Mouse (Mus musculus): ENCODE data around the gene Best3. TPM values are rescaled to one million over a fixed set of nuclear protein-coding genes. Genes with fewer than 3 reads are reported as not detected.

Best3 gene
- total and polyA plus RNA-seq, 2 experiments from 2014 or later: 0.11 TPM; not detected in 1

- Histone ChIP-seq H3K4me3 (ENCODE audit: low read depth, low read length) (peak within 1 kb of the TSS; percentile 86), H3K9me3 (ENCODE audit: low read length) (no peaks in the 10 kb centered on the region), H3K27me3 (ENCODE audit: insufficient read depth, low read length) (no peaks in the 10 kb centered on the region), H3K36me3 (ENCODE audit: insufficient read depth) (no peaks in the 10 kb centered on the region), H3K27ac (ENCODE audit: low read depth, low read length) (peak within 1 kb of the TSS; percentile 76), H3K4me2 (ENCODE audit: low read depth) (peak within 1 kb of the TSS; percentile 74), H3K4me1 (ENCODE audit: insufficient read depth) (peaks cover 8% of the 10 kb centered on the region), H3K9ac (peak within 1 kb of the TSS; percentile 62)
- DNase-seq (peak; percentile 97), ATAC-seq (peak; percentile 96)
- 1% methylated on average over 32 of the region's 103 CpGs for WGBS
- TF ChIP-seq CTCF (IDR thresholded peaks at IDR 0.05; ENCODE audit: low read depth): peak; percentile 87
Observed at GRCm38 (mm10) chr10:116950009-116950769, 35.9 kb upstream of the Best3 start, which contains the start of gene Rab3ip. Rab3ip (minus strand) TSS chr10:116950769.

- Histone ChIP-seq H3K4me1 (ENCODE audit: insufficient read depth) (peaks cover 8% of the 10 kb centered on the region), H3K9me3 (ENCODE audit: low read length) (no peaks in the 10 kb centered on the region), H3K36me3 (ENCODE audit: insufficient read depth) (no peaks in the 10 kb centered on the region), H3K9ac (no peak overlapping the region), H3K4me2 (ENCODE audit: low read depth) (peak overlapping the region; percentile 74), H3K27me3 (ENCODE audit: insufficient read depth, low read length) (no peaks in the 10 kb centered on the region), H3K27ac (ENCODE audit: low read depth, low read length) (no peak overlapping the region), H3K4me3 (ENCODE audit: low read depth, low read length) (peak overlapping the region; percentile 86)
- DNase-seq: no peak
- 33% methylated on average over 5 of the region's 5 CpGs for WGBS
- no peak for TF ChIP-seq CTCF (IDR thresholded peaks at IDR 0.05; ENCODE audit: low read depth)
- ATAC-seq: no peak
Observed at GRCm38 (mm10) chr10:116950886-116951285, 35.2 kb upstream of the Best3 start.

- Histone ChIP-seq H3K4me1 (ENCODE audit: insufficient read depth) (peaks cover 4% of the 10 kb centered on the region; the same call in 1 of the 2 replicates), H3K9ac (no peak overlapping the region), H3K4me3 (ENCODE audit: low read depth, low read length) (no peak overlapping the region), H3K36me3 (ENCODE audit: insufficient read depth) (no peaks in the 10 kb centered on the region), H3K9me3 (ENCODE audit: low read length) (no peaks in the 10 kb centered on the region), H3K4me2 (ENCODE audit: low read depth) (no peak overlapping the region), H3K27ac (ENCODE audit: low read depth, low read length) (no peak overlapping the region), H3K27me3 (ENCODE audit: insufficient read depth, low read length) (no peaks in the 10 kb centered on the region)
- TF ChIP-seq CTCF (IDR thresholded peaks at IDR 0.05; ENCODE audit: low read depth): no peak
- WGBS: 95% methylated on average over 6 of the region's 6 CpGs
- no peak for ATAC-seq
- no peak for DNase-seq
Observed at GRCm38 (mm10) chr10:116955191-116955590, 30.9 kb upstream of the Best3 start.

- no peak overlapping the region for H3K4me3 ChIP-seq (ENCODE audit: low read depth, low read length)
- H3K4me2 ChIP-seq (ENCODE audit: low read depth): no peak overlapping the region
- TF ChIP-seq CTCF (IDR thresholded peaks at IDR 0.05; ENCODE audit: low read depth): no peak
- H3K27ac ChIP-seq (ENCODE audit: low read depth, low read length): no peak overlapping the region
- H3K36me3 ChIP-seq (ENCODE audit: insufficient read depth): no peaks in the 10 kb centered on the region
- DNase-seq (no peak), ATAC-seq (no peak)
- no peak overlapping the region for H3K9ac ChIP-seq
- no peaks in the 10 kb centered on the region for H3K4me1 ChIP-seq (ENCODE audit: insufficient read depth)
- 92% methylated on average over 11 of the region's 11 CpGs for WGBS
- no peaks in the 10 kb centered on the region for H3K27me3 ChIP-seq (ENCODE audit: insufficient read depth, low read length)
- no peaks in the 10 kb centered on the region for H3K9me3 ChIP-seq (ENCODE audit: low read length)
Observed at GRCm38 (mm10) chr10:116956483-116957158, 29.5 kb upstream of the Best3 start.

GRCm38 (mm10) chr10:116957867-116958551 lies 28.1 kb upstream of the Best3 start:
- no peaks in the 10 kb centered on the region for H3K4me1 ChIP-seq (ENCODE audit: insufficient read depth)
- DNase-seq (no peak), ATAC-seq (no peak)
- H3K4me3 ChIP-seq (ENCODE audit: low read depth, low read length): no peak overlapping the region
- 50% methylated on average over 5 of the region's 5 CpGs for WGBS
- H3K4me2 ChIP-seq (ENCODE audit: low read depth): no peak overlapping the region
- no peak overlapping the region for H3K9ac ChIP-seq
- no peaks in the 10 kb centered on the region for H3K27me3 ChIP-seq (ENCODE audit: insufficient read depth, low read length)
- H3K27ac ChIP-seq (ENCODE audit: low read depth, low read length): no peak overlapping the region
- no peaks in the 10 kb centered on the region for H3K9me3 ChIP-seq (ENCODE audit: low read length)
- no peaks in the 10 kb centered on the region for H3K36me3 ChIP-seq (ENCODE audit: insufficient read depth)
- no peak for TF ChIP-seq CTCF (IDR thresholded peaks at IDR 0.05; ENCODE audit: low read depth)

GRCm38 (mm10) chr10:116962152-116962551 lies 24.0 kb upstream of the Best3 start:
- TF ChIP-seq CTCF (IDR thresholded peaks at IDR 0.05; ENCODE audit: low read depth): no peak
- no peak for DNase-seq
- Histone ChIP-seq H3K9me3 (ENCODE audit: low read length) (no peaks in the 10 kb centered on the region), H3K36me3 (ENCODE audit: insufficient read depth) (no peaks in the 10 kb centered on the region), H3K4me3 (ENCODE audit: low read depth, low read length) (no peak overlapping the region), H3K4me2 (ENCODE audit: low read depth) (no peak overlapping the region), H3K9ac (no peak overlapping the region), H3K27me3 (ENCODE audit: insufficient read depth, low read length) (no peaks in the 10 kb centered on the region), H3K4me1 (ENCODE audit: insufficient read depth) (no peaks in the 10 kb centered on the region), H3K27ac (ENCODE audit: low read depth, low read length) (no peak overlapping the region)
- WGBS: 80% methylated on average over 14 of the region's 14 CpGs
- ATAC-seq: no peak
